Mouse (Mus musculus): ENCODE data around the gene Cdca3. TPM values are rescaled to one million over a fixed set of nuclear protein-coding genes. Genes with fewer than 3 reads are reported as not detected.

Cdca3 gene
- total RNA-seq, 2 experiments from 2014 or later, result 0.47 to 1.3 TPM

- peak; percentile 85 to 87 for DNase-seq (ENCODE audit: low spot score in 2 of 2)
- H3K27ac ChIP-seq, result peak within 1 kb of the TSS; percentile 96
- TF ChIP-seq CTCF (conservative IDR thresholded peaks at IDR 0.05), result peak; percentile 83
- peak within 1 kb of the TSS; percentile 66 for H3K4me3 ChIP-seq
Measured at GRCm38 (mm10) chr6:124856916-124857839, 27.8 kb downstream of the Cdca3 start, which contains the start of gene P3h3. P3h3 (minus strand) TSS chr6:124857752.

DNA sequence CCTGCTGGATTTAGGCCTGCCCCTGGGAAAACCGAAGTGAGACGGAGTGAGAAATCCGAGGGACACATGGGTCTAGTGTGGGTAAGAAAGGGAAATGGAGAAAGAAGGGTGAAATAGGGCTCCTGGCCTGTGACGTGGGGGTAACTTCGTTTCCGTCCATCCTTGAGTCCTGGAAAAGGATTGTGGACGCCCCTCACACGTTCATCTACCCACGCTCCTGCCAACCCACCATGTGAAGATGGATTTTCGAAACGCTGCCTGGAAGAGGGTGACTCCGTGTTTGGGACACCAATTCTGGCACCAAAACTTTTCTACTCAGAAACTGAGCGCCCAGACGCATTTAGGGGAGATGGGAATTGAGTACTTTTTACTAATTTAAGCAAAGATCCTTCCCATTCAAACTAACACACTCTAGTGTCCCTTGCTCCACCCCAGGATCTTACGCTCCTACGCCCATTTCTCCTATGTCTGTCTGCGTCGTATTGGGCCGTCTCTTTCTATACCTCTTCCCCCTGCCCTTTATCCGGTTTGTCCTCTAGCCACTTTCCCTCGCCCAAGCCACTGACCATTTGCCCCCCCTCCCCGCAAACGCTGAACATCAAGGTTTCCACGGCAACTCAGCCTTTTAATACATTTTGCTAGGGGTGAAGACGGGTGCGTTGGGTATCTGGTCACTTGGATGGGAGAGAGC lies 28.6 kb downstream of the Cdca3 start:
- Histone ChIP-seq H3K4me3 (peak overlapping the region; percentile 66), H3K27ac (peak overlapping the region; percentile 96)
- no peak for TF ChIP-seq CTCF (conservative IDR thresholded peaks at IDR 0.05)
- no peak for DNase-seq (ENCODE audit: low spot score in 2 of 2)

GRCm38 (mm10) chr6:124858561-124859318 lies 29.4 kb downstream of the Cdca3 start:
- Histone ChIP-seq H3K4me3 (no peak overlapping the region), H3K27ac (no peak overlapping the region; the same call in 1 of the 2 replicates)
- no peak for TF ChIP-seq CTCF (conservative IDR thresholded peaks at IDR 0.05)
- DNase-seq (ENCODE audit: low spot score in 2 of 2), result no peak

- peak overlapping the region; percentile 99 for H3K27ac ChIP-seq
- H3K4me3 ChIP-seq, result no peak overlapping the region
- TF ChIP-seq CTCF (conservative IDR thresholded peaks at IDR 0.05), result peak; percentile 94
- DNase-seq (ENCODE audit: low spot score in 2 of 2), result peak; percentile 88 to 93
Measured at GRCm38 (mm10) chr6:124859725-124860124, 30.4 kb downstream of the Cdca3 start.

GRCm38 (mm10) chr6:124860511-124860910 lies 31.2 kb downstream of the Cdca3 start:
- no peak overlapping the region for H3K4me3 ChIP-seq
- DNase-seq (ENCODE audit: low spot score in 2 of 2), result no peak
- peak overlapping the region; percentile 99 for H3K27ac ChIP-seq
- TF ChIP-seq CTCF (conservative IDR thresholded peaks at IDR 0.05), result no peak

DNA sequence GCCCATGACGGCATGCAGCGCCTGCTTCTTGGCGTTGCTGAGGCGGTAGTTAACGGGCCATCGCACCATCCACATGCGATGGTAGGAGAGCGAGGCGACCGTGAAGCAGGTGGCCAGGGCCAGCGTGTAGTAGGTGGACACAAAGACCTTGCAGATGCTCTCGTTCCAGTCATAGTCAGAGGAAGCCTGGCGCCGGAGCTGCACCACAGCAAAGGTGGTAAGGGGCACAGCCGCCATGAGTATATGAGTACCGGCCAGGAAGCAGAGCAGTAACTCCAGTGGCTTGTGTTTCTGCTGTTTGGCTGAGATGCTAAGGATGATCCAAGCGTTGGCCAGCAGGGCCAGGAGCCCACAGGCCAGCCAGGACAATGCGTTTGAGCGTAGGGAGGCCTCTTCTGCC lies 31.9 kb downstream of the Cdca3 start:
- Histone ChIP-seq H3K4me3 (peak overlapping the region; percentile 82), H3K27ac (peak overlapping the region; percentile 99)
- DNase-seq (ENCODE audit: low spot score in 2 of 2), result no peak
- no peak for TF ChIP-seq CTCF (conservative IDR thresholded peaks at IDR 0.05)

DNA sequence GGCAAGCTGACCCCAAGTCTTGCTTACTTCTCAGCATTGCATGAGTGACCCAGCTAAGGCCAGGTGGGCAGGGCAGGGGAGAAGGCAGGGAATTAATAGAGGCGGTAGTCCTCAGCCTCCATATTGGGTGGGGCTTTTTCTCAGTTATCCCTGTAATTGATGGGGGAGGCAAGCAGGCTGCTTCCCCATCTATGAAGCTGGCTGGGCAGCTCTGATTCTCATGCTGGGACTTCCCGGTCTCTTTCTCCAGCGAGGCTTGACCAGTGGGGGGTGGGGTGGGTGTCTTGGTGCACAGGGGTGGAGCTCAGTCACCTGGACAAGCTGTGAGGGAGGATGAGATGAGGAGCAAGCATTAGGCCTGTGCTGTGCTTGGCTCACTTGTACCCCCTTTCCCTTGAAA lies 32.5 kb downstream of the Cdca3 start:
- Histone ChIP-seq H3K4me3 (peak overlapping the region; percentile 82), H3K27ac (peak overlapping the region; percentile 99)
- no peak for TF ChIP-seq CTCF (conservative IDR thresholded peaks at IDR 0.05)
- DNase-seq (ENCODE audit: low spot score in 2 of 2), result no peak

- Histone ChIP-seq H3K27ac (peak overlapping the region; percentile 99), H3K4me3 (peak overlapping the region; percentile 82)
- no peak for DNase-seq (ENCODE audit: low spot score in 2 of 2)
- no peak for TF ChIP-seq CTCF (conservative IDR thresholded peaks at IDR 0.05)
Measured at GRCm38 (mm10) chr6:124862406-124863124, 33.2 kb downstream of the Cdca3 start.

DNA sequence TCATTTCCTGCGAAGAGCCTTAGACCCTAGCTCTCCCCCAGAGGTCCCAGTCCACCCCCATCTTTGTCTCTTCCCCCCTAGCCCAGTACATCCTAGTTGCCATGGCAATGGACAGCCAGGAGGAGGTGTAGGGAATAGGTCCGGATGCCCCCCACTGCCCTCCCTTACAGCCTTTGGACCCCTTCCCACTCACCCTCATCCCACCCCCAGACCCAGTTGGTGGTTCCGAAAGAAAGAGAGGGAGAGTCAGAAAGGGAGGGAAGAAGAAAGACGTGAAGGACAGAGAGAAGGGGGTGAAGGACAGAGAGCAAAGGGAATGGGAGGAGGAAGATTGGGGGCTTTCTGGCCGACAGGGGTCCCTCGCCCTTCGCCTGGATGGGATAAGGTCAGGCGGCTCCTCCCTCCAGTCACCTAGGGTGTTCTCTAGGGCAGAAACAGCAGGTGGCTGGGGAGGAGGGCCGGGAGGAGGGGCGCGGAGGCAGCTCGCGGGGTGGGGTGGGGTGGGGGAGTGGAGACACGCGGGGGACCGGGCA lies 33.8 kb downstream of the Cdca3 start:
- peak overlapping the region; percentile 82 for H3K4me3 ChIP-seq
- TF ChIP-seq CTCF (conservative IDR thresholded peaks at IDR 0.05), result no peak
- peak overlapping the region; percentile 99 for H3K27ac ChIP-seq
- DNase-seq (ENCODE audit: low spot score in 2 of 2), result no peak

GRCm38 (mm10) chr6:124863658-124864298 lies 34.4 kb downstream of the Cdca3 start, which contains the start of gene Gpr162:
Gpr162 (minus strand) TSS chr6:124863983.
- Histone ChIP-seq H3K27ac (peak within 1 kb of the TSS; percentile 99), H3K4me3 (peak within 1 kb of the TSS; percentile 82)
- peak; percentile 72 to 77 for DNase-seq (ENCODE audit: low spot score in 2 of 2)
- peak; percentile 57 for TF ChIP-seq CTCF (conservative IDR thresholded peaks at IDR 0.05)

DNA sequence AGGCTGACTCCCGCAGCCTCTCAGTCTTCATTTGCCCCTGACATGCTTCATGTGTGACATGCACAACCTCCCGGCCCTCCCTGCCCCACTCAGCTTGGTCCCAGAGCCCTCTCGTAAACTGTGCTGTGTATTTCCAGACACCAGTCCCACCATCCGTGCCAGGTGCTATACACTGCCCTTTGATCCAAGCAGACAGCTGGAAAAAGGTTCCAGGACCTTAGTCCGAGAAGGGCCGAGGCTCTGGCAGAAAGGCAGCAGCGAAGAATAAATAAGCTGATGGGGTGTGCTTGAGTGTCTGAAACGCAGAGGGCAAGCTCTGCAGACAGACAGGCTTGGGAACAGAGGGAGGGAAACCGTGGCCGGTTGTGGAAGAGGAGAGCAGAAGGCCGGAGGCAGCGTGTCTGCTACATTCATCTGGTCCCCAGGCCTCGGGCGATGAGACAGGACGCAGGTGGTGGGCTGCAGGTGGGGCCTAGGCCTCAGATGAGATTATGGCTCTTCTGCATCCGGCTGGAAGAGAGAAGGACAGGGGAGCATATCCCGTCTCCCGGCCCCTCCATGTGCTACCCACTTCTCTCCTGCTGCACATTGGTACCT lies 36.5 kb downstream of the Cdca3 start:
- H3K4me3 ChIP-seq, result no peak overlapping the region
- no peak for DNase-seq (ENCODE audit: low spot score in 2 of 2)
- no peak for TF ChIP-seq CTCF (conservative IDR thresholded peaks at IDR 0.05)
- no peak overlapping the region for H3K27ac ChIP-seq
